Mouse (Mus musculus): ENCODE data around the gene Phlda3. TPM values are rescaled to one million over a fixed set of nuclear protein-coding genes. Genes with fewer than 3 reads are reported as not detected.
A peak's percentile ranks its signal among the peaks of the same experiment; 100 is the strongest.

Phlda3 gene
- polyA plus RNA-seq, 1 experiment = 317 TPM

- no peak overlapping the region for H3ac ChIP-seq (ENCODE audit: control insufficient read depth, insufficient read length)
- peaks cover 79% of the 10 kb centered on the region for H3K79me2 ChIP-seq (ENCODE audit: control insufficient read depth, insufficient read depth)
- TF ChIP-seq MYOD1 (IDR thresholded peaks at IDR 0.05; ENCODE audit: control insufficient read depth in 1 of 3, insufficient read length in 2 of 3, low read depth in 2 of 3) (peak in 2 of 3 experiments; percentile 49 to 51), E2F4 (IDR thresholded peaks at IDR 0.05; ENCODE audit: insufficient read depth) (no peak), TCF3 (IDR thresholded peaks at IDR 0.05; ENCODE audit: insufficient read length, low read depth) (no peak), SRF (IDR thresholded peaks at IDR 0.05; ENCODE audit: control insufficient read depth, insufficient read length, low read depth) (peak; percentile 98), POLR2A (IDR thresholded peaks at IDR 0.05; ENCODE audit: insufficient read length, low read depth) (peak; percentile 39), CEBPB (IDR thresholded peaks at IDR 0.05; ENCODE audit: insufficient read depth, poor library complexity, severe bottlenecking) (0 out of 2 replicates have a peak, but pooled peaks have one; percentile 18)
- H3K27me3 ChIP-seq (ENCODE audit: control insufficient read depth, insufficient read depth, insufficient read length) = no peaks in the 10 kb centered on the region
- H3K4me3 ChIP-seq = peak overlapping the region; percentile 73
- peak overlapping the region; percentile 92 for H3K4me2 ChIP-seq (ENCODE audit: low read depth)
- H3K36me3 ChIP-seq (ENCODE audit: control insufficient read depth, insufficient read depth) = no peaks in the 10 kb centered on the region
These were observed 33.8 kb upstream of the Phlda3 start for GRCm38 (mm10) chr1:135731897-135732684.

GRCm38 (mm10) chr1:135734225-135734937, 31.5 kb upstream of the Phlda3 start:
- peaks cover 96% of the 10 kb centered on the region for H3K79me2 ChIP-seq (ENCODE audit: control insufficient read depth, insufficient read depth)
- no peak overlapping the region for H3ac ChIP-seq (ENCODE audit: control insufficient read depth, insufficient read length)
- H3K4me3 ChIP-seq = no peak overlapping the region
- no peaks in the 10 kb centered on the region for H3K27me3 ChIP-seq (ENCODE audit: control insufficient read depth, insufficient read depth, insufficient read length)
- peaks cover 11% of the 10 kb centered on the region for H3K36me3 ChIP-seq (ENCODE audit: control insufficient read depth, insufficient read depth)
- H3K4me2 ChIP-seq (ENCODE audit: low read depth) = peak overlapping the region; percentile 92
- TF ChIP-seq MYOG (IDR thresholded peaks at IDR 0.05; ENCODE audit: control insufficient read depth in 1 of 3, insufficient read depth in 1 of 3, insufficient read length in 2 of 3, low read depth in 2 of 3) (no peak), USF1 (IDR thresholded peaks at IDR 0.05; ENCODE audit: low read depth) (no peak), TCF12 (IDR thresholded peaks at IDR 0.05; ENCODE audit: insufficient read depth, poor library complexity, severe bottlenecking) (no peak), SRF (IDR thresholded peaks at IDR 0.05; ENCODE audit: control insufficient read depth, insufficient read length, low read depth) (peak; percentile 96)

- H3K36me3 ChIP-seq (ENCODE audit: control insufficient read depth, insufficient read depth) = peaks cover 11% of the 10 kb centered on the region
- TF ChIP-seq TCF3 (IDR thresholded peaks at IDR 0.05; ENCODE audit: insufficient read length, low read depth) (no peak), USF1 (IDR thresholded peaks at IDR 0.05; ENCODE audit: low read depth) (no peak), MAX (IDR thresholded peaks at IDR 0.05; ENCODE audit: low read depth) (no peak), MYOD1 (IDR thresholded peaks at IDR 0.05; ENCODE audit: control insufficient read depth in 1 of 3, insufficient read length in 2 of 3, low read depth in 2 of 3) (no peak), POLR2A (IDR thresholded peaks at IDR 0.05; ENCODE audit: insufficient read length, low read depth) (no peak), TCF12 (IDR thresholded peaks at IDR 0.05; ENCODE audit: insufficient read depth, poor library complexity, severe bottlenecking) (no peak)
- H3K4me3 ChIP-seq = no peak overlapping the region
- H3K27me3 ChIP-seq (ENCODE audit: control insufficient read depth, insufficient read depth, insufficient read length) = no peaks in the 10 kb centered on the region
- peaks cover 86% of the 10 kb centered on the region for H3K79me2 ChIP-seq (ENCODE audit: control insufficient read depth, insufficient read depth)
- H3ac ChIP-seq (ENCODE audit: control insufficient read depth, insufficient read length) = no peak overlapping the region
- no peak overlapping the region for H3K4me2 ChIP-seq (ENCODE audit: low read depth)
These were observed 30.5 kb upstream of the Phlda3 start for GRCm38 (mm10) chr1:135735460-135735859.

GRCm38 (mm10) chr1:135744987-135745386, 20.9 kb upstream of the Phlda3 start:
- Histone ChIP-seq H3ac (ENCODE audit: control insufficient read depth, insufficient read length) (no peak overlapping the region), H3K4me2 (ENCODE audit: low read depth) (no peak overlapping the region), H3K27me3 (ENCODE audit: control insufficient read depth, insufficient read depth, insufficient read length) (no peaks in the 10 kb centered on the region), H3K36me3 (ENCODE audit: control insufficient read depth, insufficient read depth) (peaks cover 34% of the 10 kb centered on the region), H3K79me2 (ENCODE audit: control insufficient read depth, insufficient read depth) (peaks cover 24% of the 10 kb centered on the region), H3K4me3 (no peak overlapping the region)
- no peak for TF ChIP-seq TCF3 (IDR thresholded peaks at IDR 0.05; ENCODE audit: insufficient read length, low read depth)
- TF ChIP-seq POLR2AphosphoS2 (IDR thresholded peaks at IDR 0.05; ENCODE audit: insufficient read length, low read depth) = no peak
- TF ChIP-seq MAX (IDR thresholded peaks at IDR 0.05; ENCODE audit: low read depth) = no peak
- TF ChIP-seq REST (IDR thresholded peaks at IDR 0.05; ENCODE audit: insufficient read depth, insufficient read length) = no peak
- TF ChIP-seq MYOG (IDR thresholded peaks at IDR 0.05; ENCODE audit: control insufficient read depth in 1 of 3, insufficient read depth in 1 of 3, insufficient read length in 2 of 3, low read depth in 2 of 3) = no peak

- H3K27me3 ChIP-seq (ENCODE audit: control insufficient read depth, insufficient read depth, insufficient read length) = no peaks in the 10 kb centered on the region
- TF ChIP-seq MYOG (IDR thresholded peaks at IDR 0.05; ENCODE audit: control insufficient read depth in 1 of 3, insufficient read depth in 1 of 3, insufficient read length in 2 of 3, low read depth in 2 of 3) (no peak), REST (IDR thresholded peaks at IDR 0.05; ENCODE audit: insufficient read depth, insufficient read length) (no peak), POLR2A (IDR thresholded peaks at IDR 0.05; ENCODE audit: insufficient read length, low read depth) (no peak), CEBPB (IDR thresholded peaks at IDR 0.05; ENCODE audit: insufficient read depth, poor library complexity, severe bottlenecking) (no peak)
These were observed 19.7 kb upstream of the Phlda3 start for GRCm38 (mm10) chr1:135746248-135746647.

More at GRCm38 (mm10) chr1:135746248-135746647, 19.7 kb upstream of the Phlda3 start:
- H3K79me2 ChIP-seq (ENCODE audit: control insufficient read depth, insufficient read depth) = peaks cover 22% of the 10 kb centered on the region
- H3ac ChIP-seq (ENCODE audit: control insufficient read depth, insufficient read length) = no peak overlapping the region
- H3K36me3 ChIP-seq (ENCODE audit: control insufficient read depth, insufficient read depth) = peaks cover 37% of the 10 kb centered on the region
- H3K4me3 ChIP-seq = no peak overlapping the region
- H3K4me2 ChIP-seq (ENCODE audit: low read depth) = no peak overlapping the region
